Mouse (Mus musculus) heart, adult 2 months (tissue): Measurements from ENCODE around the gene Sult1a1.

Source experiments
- CTCF ChIP-seq: fragments of 200-600 bp; IDR thresholded peaks from 2 replicates; pipeline ENCODE4 v1.8.1; 2022; ENCODE audit warnings: antibody characterized with exemption, mild to moderate bottlenecking, moderate library complexity
- EP300 ChIP-seq: fragments of 200-500 bp; IDR thresholded peaks from 2 replicates; pipeline ENCODE4 v1.6.1; 2011; ENCODE audit warnings: low read depth, low read length, control low read depth; ENCODE audit not compliant: insufficient read depth

DNA sequence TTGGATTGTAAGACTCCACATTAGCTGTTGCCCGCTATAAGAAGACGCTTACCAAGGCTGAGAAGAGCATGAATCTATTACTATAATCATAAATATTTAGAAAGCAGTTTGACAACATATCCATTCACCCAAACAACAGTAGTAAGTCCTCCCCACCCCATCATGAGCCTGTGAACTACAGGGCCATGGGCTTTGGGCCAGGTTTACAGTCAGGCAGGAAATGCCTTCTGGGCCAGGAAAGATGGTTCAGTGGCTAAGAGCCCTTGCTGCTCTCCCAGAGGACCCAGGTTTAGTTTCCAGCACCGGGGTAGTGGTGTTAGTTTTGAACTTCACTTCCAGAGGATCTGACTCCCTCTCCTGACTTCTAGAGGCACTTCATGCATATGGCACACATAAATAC lies 41.3 kb upstream of the Sult1a1 start:
- no peak for TF ChIP-seq CTCF
- no peak for TF ChIP-seq EP300
